Mouse (Mus musculus) urinary bladder, postnatal 4 days (tissue): ENCODE results near the gene Ddah1.

Experiments used
- DNase-seq, 2 experiments: peaks; one replicate each; pipeline ENCODE4 v3.0.0; 2021 to 2022; ENCODE audit warnings: low spot score in 2 of 2

Ddah1 gene

GRCm38 (mm10) chr3:145862521-145862920 is 104.0 kb downstream of the Ddah1 start:
- DNase-seq = no peak

GRCm38 (mm10) chr3:145864033-145864712 is 105.7 kb downstream of the Ddah1 start:
- no peak for DNase-seq

GRCm38 (mm10) chr3:145864713-145865233 is 106.3 kb downstream of the Ddah1 start:
- no peak for DNase-seq

GRCm38 (mm10) chr3:145872680-145873079 is 114.2 kb downstream of the Ddah1 start:
- DNase-seq = no peak

GRCm38 (mm10) chr3:145873271-145873670 is 114.8 kb downstream of the Ddah1 start:
- no peak for DNase-seq

GRCm38 (mm10) chr3:145874126-145874525 is 115.7 kb downstream of the Ddah1 start:
- no peak for DNase-seq

GRCm38 (mm10) chr3:145876120-145876519 is 117.6 kb downstream of the Ddah1 start:
- DNase-seq = no peak

GRCm38 (mm10) chr3:145878867-145879266 is 120.4 kb downstream of the Ddah1 start:
- peak in 1 of 2 experiments; percentile 56 for DNase-seq

- no peak for DNase-seq
These were observed 121.9 kb downstream of the Ddah1 start for GRCm38 (mm10) chr3:145880335-145880734.

GRCm38 (mm10) chr3:145882076-145882874 is 123.8 kb downstream of the Ddah1 start:
- no peak for DNase-seq

GRCm38 (mm10) chr3:145883233-145883632 is 124.8 kb downstream of the Ddah1 start:
- no peak for DNase-seq

GRCm38 (mm10) chr3:145885376-145885775 is 126.9 kb downstream of the Ddah1 start:
- DNase-seq = peak in 1 of 2 experiments; percentile 58

- DNase-seq = no peak
These were observed 127.5 kb downstream of the Ddah1 start for GRCm38 (mm10) chr3:145885851-145886464.

GRCm38 (mm10) chr3:145887430-145887971 is 129.0 kb downstream of the Ddah1 start:
- no peak for DNase-seq

- no peak for DNase-seq
These were observed 132.1 kb downstream of the Ddah1 start for GRCm38 (mm10) chr3:145890346-145891132.

GRCm38 (mm10) chr3:145892451-145892850 is 134.0 kb downstream of the Ddah1 start:
- DNase-seq = no peak

GRCm38 (mm10) chr3:145894131-145894530 is 135.7 kb downstream of the Ddah1 start:
- DNase-seq = no peak

- DNase-seq = no peak
These were observed 139.3 kb downstream of the Ddah1 start for GRCm38 (mm10) chr3:145897749-145898148.

GRCm38 (mm10) chr3:145899832-145900231 is 141.4 kb downstream of the Ddah1 start:
- no peak for DNase-seq

- DNase-seq = no peak
These were observed 145.1 kb downstream of the Ddah1 start for GRCm38 (mm10) chr3:145903530-145903929.
